Mouse (Mus musculus): ENCODE results near the gene Adamtsl5.
A peak's percentile ranks its signal among the peaks of the same experiment; 100 is the strongest.

Gene Adamtsl5

DNA sequence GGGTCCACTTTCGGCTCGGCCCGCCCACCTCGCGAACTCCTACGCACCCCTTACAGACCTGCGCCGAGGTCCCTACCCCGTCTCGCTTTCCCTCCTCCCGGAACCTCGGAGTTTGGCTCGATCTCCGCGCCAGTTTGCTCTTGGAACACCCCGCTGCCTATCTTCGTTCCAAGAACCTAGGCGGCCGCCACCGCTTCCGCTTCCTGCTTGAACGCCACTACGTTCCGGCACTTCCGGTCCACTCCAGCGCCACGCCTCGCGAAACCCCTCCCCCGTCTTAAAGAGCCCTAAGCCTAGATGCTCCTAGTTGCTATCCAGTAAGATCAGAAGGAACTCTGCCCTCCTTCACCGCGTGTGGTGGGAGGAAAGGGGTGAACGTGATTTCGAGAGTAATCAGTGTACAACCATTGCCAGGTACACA is 27.9 kb downstream of the Adamtsl5 start, which contains the start of gene 2310011J03Rik:
TSS of gene 2310011J03Rik (minus strand) at position 198 of the 421 bp plus-strand sequence.
- peak; percentile 86 to 88 for DNase-seq (ENCODE audit: low spot score in 2 of 2)

DNA sequence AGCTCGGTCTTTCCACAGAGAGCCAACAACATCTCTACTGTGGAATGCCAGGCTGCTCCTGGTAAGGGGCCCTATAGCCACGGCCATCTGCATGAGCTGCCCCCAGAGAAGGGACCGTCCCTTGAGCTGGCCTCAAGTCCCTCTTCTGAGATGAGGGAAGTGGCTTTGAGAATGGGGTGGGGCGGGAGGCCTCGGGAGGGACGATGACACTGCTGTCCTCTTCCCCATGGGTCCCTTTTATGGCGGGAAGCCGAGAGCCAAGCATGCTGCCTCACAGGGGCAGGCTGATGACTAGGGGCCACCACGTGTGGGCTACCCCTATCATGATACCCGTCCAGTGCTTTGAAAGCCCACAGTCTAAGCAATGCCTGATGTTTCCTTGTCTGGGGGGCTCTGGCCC is 31.2 kb downstream of the Adamtsl5 start:
- no peak for DNase-seq (ENCODE audit: low spot score in 2 of 2)

DNA sequence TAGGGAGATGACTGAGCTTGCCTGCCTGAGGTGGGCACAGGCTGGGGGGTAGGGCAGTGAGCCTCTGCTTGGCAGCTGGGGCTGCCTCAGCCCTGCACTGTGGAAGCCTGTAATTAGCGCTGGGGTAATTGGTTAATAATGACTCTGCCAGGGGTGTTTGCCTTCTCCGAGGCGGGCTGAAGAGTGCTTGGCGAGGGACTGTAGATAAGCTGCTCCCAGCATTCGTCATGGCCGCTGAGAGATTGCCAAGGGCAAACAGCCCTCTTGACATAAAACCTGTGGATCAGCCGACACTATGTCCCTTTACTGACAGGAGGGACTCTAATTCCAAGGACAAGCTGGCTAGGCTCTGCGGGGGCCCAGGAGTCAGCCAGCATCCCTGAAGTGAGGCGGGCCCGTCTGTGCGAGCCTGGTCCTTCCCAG is 31.8 kb downstream of the Adamtsl5 start:
- no peak for DNase-seq (ENCODE audit: low spot score in 2 of 2)

DNA sequence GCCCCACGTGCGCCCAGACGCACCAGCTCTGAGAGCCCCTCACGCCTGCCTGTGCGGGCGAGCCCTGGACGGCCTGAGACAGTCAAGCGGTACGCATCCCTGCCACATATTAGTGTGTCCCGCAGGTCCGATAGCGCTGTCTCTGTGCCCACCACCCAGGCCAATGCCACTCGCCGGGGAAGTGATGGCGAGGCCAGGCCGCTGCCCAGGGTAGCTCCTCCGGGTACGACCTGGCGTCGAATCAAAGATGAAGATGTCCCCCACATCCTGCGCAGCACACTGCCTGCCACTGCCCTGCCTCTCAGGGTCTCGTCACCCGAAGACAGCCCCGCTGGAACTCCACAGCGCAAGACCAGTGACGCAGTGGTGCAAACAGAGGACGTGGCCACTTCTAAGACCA is 32.9 kb downstream of the Adamtsl5 start:
- DNase-seq (ENCODE audit: low spot score in 2 of 2): no peak

DNA sequence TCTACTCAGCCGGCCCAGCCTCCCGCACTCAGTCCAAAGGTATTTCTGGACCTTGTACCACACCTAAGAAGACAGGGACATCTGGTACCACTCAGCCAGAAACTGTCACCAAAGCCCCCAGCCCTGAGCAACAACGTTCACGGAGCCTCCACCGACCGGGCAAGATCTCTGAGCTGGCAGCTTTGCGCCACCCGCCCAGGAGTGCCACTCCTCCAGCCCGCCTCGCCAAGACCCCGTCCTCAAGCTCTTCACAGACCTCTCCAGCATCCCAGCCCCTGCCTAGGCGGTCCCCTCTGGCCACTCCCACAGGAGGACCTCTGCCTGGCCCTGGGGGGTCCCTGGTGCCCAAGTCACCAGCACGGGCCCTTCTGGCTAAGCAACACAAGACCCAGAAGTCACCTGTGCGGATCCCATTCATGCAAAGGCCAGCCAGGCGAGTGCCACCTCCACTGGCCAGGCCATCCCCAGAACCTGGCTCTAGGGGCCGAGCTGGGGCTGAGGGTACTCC is 33.7 kb downstream of the Adamtsl5 start:
- DNase-seq (ENCODE audit: low spot score in 2 of 2): no peak

DNA sequence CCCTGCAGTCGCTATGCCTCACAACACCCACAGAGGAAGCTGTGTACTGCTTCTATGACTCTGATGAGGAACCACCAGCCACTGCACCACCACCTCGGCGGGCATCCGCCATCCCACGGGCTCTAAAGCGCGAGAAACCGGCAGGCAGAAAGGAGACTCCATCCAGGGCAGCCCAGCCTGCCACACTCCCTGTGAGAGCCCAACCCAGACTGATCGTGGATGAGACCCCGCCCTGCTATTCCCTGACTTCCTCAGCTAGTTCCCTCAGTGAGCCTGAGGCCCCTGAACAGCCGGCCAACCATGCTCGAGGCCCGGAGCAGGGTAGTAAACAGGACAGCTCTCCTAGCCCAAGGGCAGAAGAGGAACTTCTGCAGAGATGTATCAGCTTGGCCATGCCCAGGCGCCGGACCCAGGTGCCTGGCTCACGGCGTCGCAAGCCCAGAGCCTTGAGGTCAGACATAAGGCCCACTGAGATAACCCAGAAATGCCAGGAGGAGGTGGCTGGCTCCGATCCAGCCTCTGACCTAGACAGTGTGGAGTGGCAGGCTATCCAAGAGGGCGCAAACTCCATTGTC is 34.5 kb downstream of the Adamtsl5 start:
- no peak for DNase-seq (ENCODE audit: low spot score in 2 of 2)

DNA sequence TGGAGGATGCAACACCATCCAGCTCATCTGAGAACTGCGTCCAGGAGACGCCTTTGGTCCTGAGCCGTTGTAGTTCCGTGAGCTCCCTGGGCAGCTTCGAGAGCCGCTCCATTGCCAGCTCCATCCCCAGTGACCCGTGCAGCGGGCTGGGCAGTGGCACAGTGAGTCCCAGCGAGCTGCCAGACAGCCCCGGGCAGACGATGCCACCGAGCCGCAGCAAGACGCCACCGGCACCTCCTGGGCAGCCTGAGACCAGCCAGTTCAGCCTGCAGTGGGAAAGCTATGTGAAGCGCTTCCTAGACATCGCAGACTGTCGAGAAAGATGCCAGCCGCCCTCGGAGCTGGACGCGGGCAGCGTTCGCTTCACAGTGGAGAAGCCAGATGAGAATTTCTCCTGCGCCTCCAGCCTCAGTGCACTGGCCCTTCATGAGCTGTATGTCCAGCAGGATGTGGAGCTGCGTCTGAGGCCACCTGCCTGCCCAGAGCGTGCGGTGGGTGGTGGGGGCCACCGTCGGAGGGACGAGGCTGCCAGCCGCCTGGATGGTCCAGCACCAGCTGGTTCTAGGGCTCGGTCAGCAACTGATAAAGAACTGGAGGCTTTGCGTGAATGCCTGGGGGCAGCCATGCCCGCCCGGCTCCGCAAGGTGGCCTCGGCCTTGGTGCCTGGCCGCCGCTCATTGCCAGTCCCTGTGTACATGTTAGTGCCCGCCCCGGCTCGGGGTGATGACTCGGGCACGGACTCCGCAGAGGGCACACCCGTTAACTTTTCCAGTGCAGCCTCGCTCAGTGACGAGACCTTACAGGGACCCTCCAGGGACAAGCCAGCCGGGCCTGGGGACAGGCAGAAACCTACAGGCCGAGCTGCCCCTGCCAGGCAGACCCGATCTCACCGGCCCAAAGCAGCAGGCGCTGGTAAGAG is 35.4 kb downstream of the Adamtsl5 start:
- no peak for DNase-seq (ENCODE audit: low spot score in 2 of 2)

DNA sequence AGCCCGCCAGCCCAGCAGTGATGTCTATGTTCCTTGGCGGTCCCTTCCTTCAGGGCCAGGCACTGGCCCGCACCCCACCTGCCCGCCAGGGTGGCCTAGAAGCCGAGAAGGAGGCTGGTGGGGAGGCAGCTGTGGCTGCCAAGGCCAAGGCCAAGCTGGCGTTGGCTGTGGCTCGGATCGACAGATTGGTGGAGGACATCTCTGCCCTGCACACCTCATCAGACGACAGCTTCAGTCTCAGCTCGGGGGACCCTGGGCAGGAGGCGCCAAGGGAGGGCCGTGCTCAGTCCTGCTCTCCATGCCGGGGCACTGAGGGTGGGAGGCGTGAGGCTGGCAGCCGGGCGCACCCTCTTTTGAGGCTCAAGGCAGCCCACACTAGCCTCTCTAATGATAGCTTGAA is 36.7 kb downstream of the Adamtsl5 start:
- no peak for DNase-seq (ENCODE audit: low spot score in 2 of 2)

DNA sequence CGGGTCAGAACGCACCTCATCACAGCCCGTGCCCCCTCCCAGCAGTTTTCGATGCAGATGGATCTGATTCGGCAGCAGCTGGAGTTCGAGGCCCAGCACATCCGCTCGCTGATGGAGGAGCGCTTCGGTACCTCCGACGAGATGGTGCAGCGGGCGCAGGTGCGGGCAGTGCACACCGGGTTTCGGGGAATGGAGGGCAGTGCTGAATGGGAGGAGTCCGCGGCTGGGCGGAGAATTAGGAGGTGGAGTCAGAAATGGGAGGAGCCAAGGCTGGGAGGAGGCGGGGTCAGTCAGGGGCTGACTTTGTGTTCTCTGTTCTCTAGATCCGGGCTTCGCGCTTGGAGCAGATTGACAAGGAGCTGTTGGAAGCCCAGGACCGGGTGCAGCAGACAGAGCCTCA is 43.4 kb downstream of the Adamtsl5 start:
- no peak for DNase-seq (ENCODE audit: low spot score in 2 of 2)

DNA sequence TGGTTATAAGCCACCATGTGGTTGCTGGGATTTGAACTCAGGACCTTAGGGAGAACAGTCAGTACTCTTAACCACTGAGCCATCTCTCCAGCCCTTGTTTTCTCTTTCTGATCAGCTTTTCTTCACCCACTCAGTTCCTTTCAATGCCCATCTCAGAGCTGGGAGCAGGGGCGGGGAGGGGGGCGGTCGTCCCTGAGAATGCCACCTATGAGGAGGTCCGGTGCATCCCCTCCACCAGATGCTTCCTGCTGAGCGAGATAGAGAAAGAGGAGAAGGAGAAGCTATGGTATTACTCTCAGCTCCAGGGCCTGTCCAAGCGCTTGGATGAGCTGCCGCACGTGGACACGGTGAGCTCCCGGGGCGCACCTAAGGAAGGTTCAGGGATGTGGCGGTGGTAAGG is 43.8 kb downstream of the Adamtsl5 start:
- DNase-seq (ENCODE audit: low spot score in 2 of 2): no peak

DNA sequence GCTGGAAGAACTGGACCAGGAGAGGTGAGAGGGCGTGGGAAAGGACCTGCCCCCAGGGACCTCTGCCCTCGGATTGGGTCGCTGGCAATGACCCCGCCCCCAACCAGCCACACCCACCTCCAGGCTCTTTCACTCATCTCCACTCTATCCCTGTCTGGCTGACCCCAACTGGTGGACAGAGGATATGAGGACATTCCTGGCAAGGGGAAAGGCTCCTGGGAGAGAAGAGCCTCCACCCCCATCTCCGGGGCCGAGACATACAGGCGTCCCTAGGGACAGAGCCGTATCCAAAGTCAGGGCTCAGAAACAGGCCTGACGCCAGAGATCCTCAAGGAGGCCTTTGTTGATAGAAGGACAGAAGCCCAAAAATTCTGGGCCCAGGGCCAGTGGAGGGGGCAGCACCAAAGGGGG is 45.7 kb downstream of the Adamtsl5 start:
- no peak for DNase-seq (ENCODE audit: low spot score in 2 of 2)

DNA sequence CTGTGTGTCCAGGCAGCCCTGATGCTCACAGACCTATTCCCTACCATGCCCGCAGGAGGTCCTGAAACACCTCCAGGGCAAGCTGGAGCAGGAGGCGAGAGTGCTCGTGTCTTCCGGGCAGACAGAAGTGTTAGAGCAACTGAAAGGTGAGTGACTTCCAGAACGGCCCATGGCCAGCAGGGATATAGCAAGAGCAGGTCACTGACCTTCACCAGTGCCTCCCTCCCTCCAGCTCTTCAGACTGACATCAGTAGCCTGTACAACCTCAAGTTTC is 46.2 kb downstream of the Adamtsl5 start:
- DNase-seq (ENCODE audit: low spot score in 2 of 2): no peak

DNA sequence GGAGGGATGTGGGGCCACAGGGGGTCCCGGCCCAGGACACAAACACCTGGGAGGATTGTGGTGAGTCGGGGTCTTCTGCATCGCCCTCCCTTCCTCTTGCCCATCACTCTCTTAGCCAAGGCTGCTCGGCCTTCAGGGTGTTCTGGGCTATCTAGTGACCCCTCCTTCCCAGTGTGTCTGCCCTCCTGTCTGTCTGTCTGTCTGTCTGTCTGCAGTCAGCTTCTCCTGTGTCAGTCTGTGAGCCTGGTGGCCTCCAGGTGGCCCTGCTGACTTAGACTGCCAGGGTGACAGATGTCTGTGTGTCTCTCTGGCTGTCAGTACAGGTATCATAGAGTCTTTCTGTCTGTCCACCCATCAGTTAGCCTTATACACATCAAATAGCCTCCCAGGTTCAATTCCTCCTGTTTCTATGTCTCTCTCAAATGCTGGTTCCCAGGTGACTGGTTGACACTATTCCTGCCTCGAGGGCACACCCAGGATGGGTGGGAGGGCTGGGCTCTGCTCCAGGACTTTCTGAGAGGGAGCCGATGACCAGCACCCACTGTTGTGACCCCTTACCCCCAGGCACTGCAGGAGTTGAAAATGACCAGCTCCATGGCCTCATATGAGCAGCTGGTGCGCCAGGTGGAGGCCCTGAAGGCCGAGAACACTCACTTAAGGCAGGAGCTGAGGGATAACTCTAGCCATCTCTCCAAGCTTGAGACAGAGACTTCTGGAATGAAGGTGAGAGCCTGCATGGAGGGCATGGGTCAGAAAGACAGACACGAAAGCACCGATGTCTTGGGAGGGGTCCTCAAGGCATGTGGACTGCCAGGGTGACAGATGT is 46.7 kb downstream of the Adamtsl5 start:
- no peak for DNase-seq (ENCODE audit: low spot score in 2 of 2)

DNA sequence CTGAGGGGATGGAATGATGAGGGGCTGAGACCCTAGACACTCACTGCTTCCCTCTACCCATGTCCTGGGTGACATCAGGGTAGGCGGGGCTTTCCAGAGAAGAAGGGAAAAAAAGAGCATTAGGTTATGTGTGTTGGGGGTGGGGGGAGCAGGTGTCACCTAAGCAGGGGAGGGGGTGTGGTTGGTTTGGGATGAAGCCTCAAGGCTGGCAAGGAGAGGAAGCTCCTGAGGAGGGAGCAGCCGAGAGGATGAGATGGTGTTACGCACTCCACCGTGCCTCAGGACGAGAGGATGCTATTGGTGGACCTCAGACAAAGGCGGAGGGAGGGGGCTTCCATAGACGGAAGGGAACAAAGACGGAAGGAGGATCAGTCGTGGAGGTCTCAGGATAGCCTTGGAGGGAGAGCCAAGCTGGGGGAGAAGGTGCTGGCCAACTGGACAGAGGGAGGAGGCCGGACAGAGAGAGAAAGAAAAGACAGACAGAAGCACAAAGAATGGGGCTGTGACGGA is 47.5 kb downstream of the Adamtsl5 start:
- DNase-seq (ENCODE audit: low spot score in 2 of 2): no peak

DNA sequence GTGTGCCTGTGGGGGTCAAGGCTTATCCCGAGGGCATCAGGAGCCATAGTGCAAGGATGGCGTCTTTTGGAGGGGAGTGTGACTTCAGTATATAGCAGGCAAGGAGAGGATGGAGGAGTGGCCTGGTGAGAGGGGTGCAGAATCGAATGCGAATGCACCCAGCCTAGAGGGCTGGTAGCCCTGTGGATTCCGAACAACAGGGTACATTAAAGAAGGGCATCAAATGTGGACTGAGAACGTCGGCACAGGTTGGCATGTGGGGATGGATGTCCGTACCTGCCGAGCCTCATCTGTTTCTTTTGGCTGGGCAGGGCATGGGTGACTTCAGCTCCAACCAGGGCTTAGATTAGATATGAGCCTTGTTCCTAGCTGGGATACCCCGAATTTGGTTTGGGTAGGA is 48.4 kb downstream of the Adamtsl5 start:
- DNase-seq (ENCODE audit: low spot score in 2 of 2): no peak

DNA sequence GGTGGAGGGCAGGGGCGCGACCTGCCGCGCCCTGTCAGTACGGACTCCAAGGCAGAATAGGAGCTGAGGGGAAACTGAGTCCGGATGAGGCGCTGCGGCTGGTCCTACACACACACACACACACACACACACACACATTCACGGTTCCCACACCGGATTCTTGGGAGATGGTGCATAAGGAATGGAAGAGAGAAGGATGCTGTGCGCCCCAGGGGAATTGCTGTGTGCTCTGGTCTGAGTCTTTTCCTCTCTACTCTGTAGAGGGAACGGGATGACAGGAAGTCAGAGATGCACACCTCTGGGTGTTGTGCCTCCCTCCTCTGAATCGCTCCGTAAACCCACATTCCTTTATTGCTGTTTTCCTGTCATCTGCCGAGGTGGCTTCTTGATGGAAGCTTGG is 48.9 kb downstream of the Adamtsl5 start:
- no peak for DNase-seq (ENCODE audit: low spot score in 2 of 2)

DNA sequence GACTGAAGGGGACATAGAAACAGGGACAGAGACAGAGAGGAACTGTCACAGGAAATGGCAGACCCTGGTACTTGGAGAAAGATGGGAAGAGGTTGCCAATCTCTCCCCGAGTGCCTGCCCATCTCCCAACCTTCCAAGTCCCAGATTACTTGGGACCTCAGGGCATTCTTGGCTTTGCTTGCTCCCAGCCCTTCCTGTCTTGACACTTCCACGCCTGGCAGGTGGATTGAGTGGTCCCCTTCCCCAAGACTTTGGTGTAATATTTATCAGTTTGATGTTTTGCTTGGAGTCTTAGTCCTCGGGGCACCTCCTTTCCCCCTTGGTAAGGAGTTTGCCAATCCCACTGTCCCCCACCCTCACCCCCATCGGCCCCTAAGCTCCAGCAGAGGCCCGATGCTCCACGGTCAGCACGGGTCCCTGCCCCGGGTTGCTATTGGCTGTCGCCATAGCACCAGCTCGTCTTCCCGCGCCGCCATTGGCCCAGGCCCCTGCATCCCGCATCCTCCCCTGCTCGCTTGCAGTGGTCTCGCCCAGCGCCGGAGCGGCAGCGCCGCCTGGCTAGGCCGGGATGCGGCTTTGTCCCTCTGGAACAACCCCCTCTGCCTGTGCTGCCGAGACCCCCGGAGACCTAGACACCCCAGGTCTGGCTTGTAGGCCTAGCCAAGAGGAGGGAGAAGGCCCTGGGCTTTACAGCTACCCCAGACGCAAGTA is 49.5 kb downstream of the Adamtsl5 start:
- peak; percentile 78 to 85 for DNase-seq (ENCODE audit: low spot score in 2 of 2)

DNA sequence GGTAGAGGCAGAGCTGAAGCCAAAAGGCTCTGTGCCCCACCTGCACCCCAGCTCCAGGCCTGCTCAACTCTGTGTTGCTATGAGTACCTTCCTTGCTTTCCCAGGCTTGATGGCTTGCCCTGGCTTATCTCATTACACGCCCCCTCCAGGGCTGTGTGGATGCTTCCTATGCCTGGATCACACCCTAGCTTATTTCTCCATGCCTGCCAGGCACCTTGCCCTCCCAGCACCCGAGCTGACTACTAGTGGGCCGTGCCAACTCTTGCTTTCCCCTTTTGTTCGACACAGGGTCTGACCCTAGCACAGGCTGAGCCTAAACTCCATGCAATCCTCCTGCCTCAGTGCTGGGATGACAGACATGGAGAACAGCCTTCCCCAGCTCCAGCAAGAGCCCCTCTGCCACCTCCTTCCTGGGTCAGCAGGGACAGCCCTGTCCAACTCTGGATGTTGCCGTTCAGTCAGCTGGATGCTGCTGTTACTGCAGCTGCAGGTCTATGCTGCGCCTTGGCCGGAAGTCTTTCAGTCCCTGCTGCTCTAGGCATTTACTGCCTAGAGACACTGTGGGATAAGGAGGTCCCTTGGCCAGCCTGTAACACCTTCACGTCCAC is 50.6 kb downstream of the Adamtsl5 start:
- no peak for DNase-seq (ENCODE audit: low spot score in 2 of 2)

DNA sequence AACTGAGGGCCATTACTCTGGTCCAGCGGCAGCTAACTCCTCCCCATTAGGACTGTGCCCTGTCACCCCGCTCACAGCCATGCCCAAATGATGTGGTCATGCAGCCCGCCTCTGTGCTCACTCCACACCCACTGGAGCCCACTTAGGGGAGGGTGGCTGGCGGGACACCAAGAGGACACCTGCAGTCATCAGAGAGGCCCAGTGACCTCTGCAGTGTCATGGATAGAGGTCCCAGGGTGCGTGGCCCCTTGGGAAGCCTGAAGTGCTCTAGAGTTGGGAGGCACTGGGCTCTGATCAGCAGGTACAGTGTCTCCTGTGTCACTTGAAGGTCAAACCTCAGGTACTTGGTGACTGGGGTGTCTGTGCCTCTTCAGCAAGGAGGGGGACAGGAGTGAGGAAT is 51.4 kb downstream of the Adamtsl5 start:
- DNase-seq (ENCODE audit: low spot score in 2 of 2): no peak

DNA sequence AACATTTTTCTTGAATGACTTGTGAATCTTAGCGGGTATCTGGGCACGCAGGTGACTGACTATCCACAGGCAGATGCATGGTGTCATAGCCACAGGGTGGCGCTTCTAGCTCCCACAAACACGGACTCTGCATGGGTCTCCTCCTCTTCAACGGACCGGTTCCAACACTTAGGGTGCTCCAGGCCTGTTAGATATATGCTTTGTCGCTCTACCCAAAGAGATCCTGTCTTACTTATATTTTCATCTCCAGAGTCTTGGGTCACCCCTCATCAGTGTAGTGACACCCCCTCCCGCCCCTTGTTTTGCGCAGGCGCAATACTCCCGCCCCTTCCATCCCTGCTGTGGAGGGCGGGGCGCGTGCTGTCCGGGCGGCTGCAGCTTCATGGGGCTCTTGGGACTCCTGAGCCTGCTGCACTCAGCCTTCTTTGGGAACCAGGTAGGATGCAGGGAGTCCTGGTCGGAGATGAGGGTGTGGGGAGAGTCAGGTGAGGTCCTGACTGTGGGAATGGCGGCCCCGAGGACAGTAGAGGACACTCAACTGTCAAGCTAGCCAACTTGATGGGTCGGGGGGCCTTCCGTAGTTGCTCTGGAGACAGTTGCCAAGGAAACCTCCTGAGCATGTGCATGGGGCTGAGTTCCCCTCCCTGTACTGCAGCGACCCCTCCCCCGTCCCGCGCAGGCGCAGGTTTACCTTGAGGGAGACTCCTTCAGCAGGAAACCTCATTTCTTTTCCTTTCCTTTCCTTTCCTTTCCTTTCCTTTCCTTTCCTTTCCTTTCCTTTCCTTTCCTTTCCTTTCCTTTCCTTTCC is 52.4 kb downstream of the Adamtsl5 start, which contains the start of gene Apc2:
TSS of gene Apc2 (plus strand) at position 360 of the 808 bp plus-strand sequence.
- DNase-seq (ENCODE audit: low spot score in 2 of 2): peak; percentile 65 to 70
